Mouse (Mus musculus) gastrocnemius, adult 2 months (tissue): ENCODE measurements around the gene Asb6. TPM values are rescaled to one million over a fixed set of nuclear protein-coding genes. Genes with fewer than 3 reads are reported as not detected.

Experiments used
- DNase-seq: peaks from one replicate; pipeline ENCODE4 v3.0.0; 2022
- H3K27ac ChIP-seq: fragments of 200-600 bp; 2 replicates; pipeline ENCODE4 v1.8.1; 2022; ENCODE audit warnings: mild to moderate bottlenecking
- H3K4me3 ChIP-seq: fragments of 200-600 bp; 2 replicates; pipeline ENCODE4 v1.8.1; 2022; ENCODE audit warnings: mild to moderate bottlenecking, moderate library complexity
- CTCF ChIP-seq: fragments of 200-600 bp; IDR thresholded peaks from 2 replicates; pipeline ENCODE4 v1.8.1; 2022; ENCODE audit warnings: antibody characterized with exemption, mild to moderate bottlenecking, moderate library complexity
- intact Hi-C: fragments of 180-260 bp; cut with DNase I; formaldehyde crosslinking; loops from one replicate; pipeline ENCODE4 v1.15.1; 2025
- total RNA-seq, 2 experiments: library from RNA; stranded (reverse); gene quantifications; 2 replicates each; pipeline ENCODE4 v1.2.3; 2021

Gene Asb6
- total RNA-seq, 2 experiments from 2014 or later = 7.0 TPM

- no peak within 1 kb of the TSS for H3K27ac ChIP-seq
- no peak within 1 kb of the TSS for H3K4me3 ChIP-seq
- no peak for DNase-seq
- intact Hi-C loops = no loop called here
- no peak for TF ChIP-seq CTCF
These were observed 26.5 kb downstream of the Asb6 start, which contains the start of gene 1700001O22Rik for GRCm38 (mm10) chr2:30803604-30804003. Gene 1700001O22Rik, minus strand, starts transcription at chr2:30803661.

GRCm38 (mm10) chr2:30801067-30801852, 28.9 kb downstream of the Asb6 start:
- peak overlapping the region; percentile 76 for H3K4me3 ChIP-seq
- DNase-seq = peak; percentile 77
- peak overlapping the region; percentile 63 for H3K27ac ChIP-seq
- no peak for TF ChIP-seq CTCF
- intact Hi-C loops = no loop called here

- no peak overlapping the region for H3K27ac ChIP-seq
- intact Hi-C loops = no loop called here
- no peak for TF ChIP-seq CTCF
- DNase-seq = no peak
- H3K4me3 ChIP-seq = peak overlapping the region; percentile 76
These were observed 29.5 kb downstream of the Asb6 start for GRCm38 (mm10) chr2:30800671-30801066.

GRCm38 (mm10) chr2:30799456-30799855, 30.7 kb downstream of the Asb6 start:
- Histone ChIP-seq H3K4me3 (no peak overlapping the region), H3K27ac (no peak overlapping the region)
- intact Hi-C loops = no loop called here
- no peak for TF ChIP-seq CTCF
- DNase-seq = no peak

- Histone ChIP-seq H3K27ac (peak overlapping the region; percentile 91), H3K4me3 (peak overlapping the region; percentile 46)
- intact Hi-C loops = no loop called here
- TF ChIP-seq CTCF = no peak
- DNase-seq = peak; percentile 77
These were observed 33.8 kb downstream of the Asb6 start for GRCm38 (mm10) chr2:30796382-30796781.

GRCm38 (mm10) chr2:30795889-30796275, 34.3 kb downstream of the Asb6 start:
- intact Hi-C loops = loop anchor here (2.0 kb wide), 2 partner anchors 139 to 323 kb away; no protein-coding TSS in a partner anchor
- H3K27ac ChIP-seq = peak overlapping the region; percentile 91
- no peak for TF ChIP-seq CTCF
- peak; percentile 40 for DNase-seq
- H3K4me3 ChIP-seq = no peak overlapping the region

GRCm38 (mm10) chr2:30795271-30795888, 34.8 kb downstream of the Asb6 start:
- no peak for TF ChIP-seq CTCF
- no peak for DNase-seq
- Histone ChIP-seq H3K4me3 (peak overlapping the region; percentile 75), H3K27ac (peak overlapping the region; percentile 91)
- intact Hi-C loops = loop anchor here (2.0 kb wide), 2 partner anchors 139 to 323 kb away; no protein-coding TSS in a partner anchor

GRCm38 (mm10) chr2:30794179-30795108, 35.7 kb downstream of the Asb6 start:
- peak overlapping the region; percentile 91 for H3K27ac ChIP-seq
- peak; percentile 74 for TF ChIP-seq CTCF
- peak; percentile 95 for DNase-seq
- intact Hi-C loops = loop anchor here (1.0 to 5.0 kb wide), 5 partner anchors 140 to 358 kb away; no protein-coding TSS in a partner anchor
- H3K4me3 ChIP-seq = peak overlapping the region; percentile 75

- TF ChIP-seq CTCF = no peak
- intact Hi-C loops = loop anchor here (5.0 kb wide), 2 partner anchors 180 to 245 kb away; no protein-coding TSS in a partner anchor
These were observed 38.1 kb downstream of the Asb6 start for GRCm38 (mm10) chr2:30792061-30792460.

GRCm38 (mm10) chr2:30787466-30787865, 42.7 kb downstream of the Asb6 start:
- Histone ChIP-seq H3K27ac (no peak overlapping the region), H3K4me3 (no peak overlapping the region)
- intact Hi-C loops = no loop called here
- TF ChIP-seq CTCF = no peak
- no peak for DNase-seq

More at GRCm38 (mm10) chr2:30792061-30792460, 38.1 kb downstream of the Asb6 start:
- Histone ChIP-seq H3K4me3 (no peak overlapping the region), H3K27ac (no peak overlapping the region)
- no peak for DNase-seq

GRCm38 (mm10) chr2:30784078-30784994, 45.8 kb downstream of the Asb6 start:
- intact Hi-C loops = no loop called here
- Histone ChIP-seq H3K27ac (peak overlapping the region; percentile 79), H3K4me3 (peak overlapping the region; percentile 61)
- peak; percentile 60 for DNase-seq
- TF ChIP-seq CTCF = peak; percentile 7; the same call in 1 of the 2 replicates
